Mouse (Mus musculus) CH12.LX (cell line): ENCODE data around the gene Rfxank. TPM values are rescaled to one million over a fixed set of nuclear protein-coding genes. Genes with fewer than 3 reads are reported as not detected.
A peak's percentile ranks its signal among the peaks of the same experiment; 100 is the strongest.

ENCODE experiments used
- DNase-seq: peaks from one replicate; pipeline ENCODE4 v3.0.0-alpha.2; 2013; ENCODE audit errors: extremely low read depth
- H3K27ac ChIP-seq: 2 replicates; pipeline ENCODE4 v1.5.1; 2012; ENCODE audit warnings: low read depth, mild to moderate bottlenecking, control low read depth, moderate library complexity; ENCODE audit not compliant: insufficient read depth
- H3K27me3 ChIP-seq: replicated peaks from 2 replicates; pipeline ENCODE3; 2012; ENCODE audit warnings: inconsistent platforms
- H3K36me3 ChIP-seq, 2 experiments: replicated peaks in 1 of 2; 2 replicates each; pipeline versions ENCODE3 to v1.6.1; 2012; ENCODE audit warnings: inconsistent platforms in 1 of 2, low read length in 1 of 2, mild to moderate bottlenecking in 1 of 2, mixed read lengths in 1 of 2, moderate library complexity in 1 of 2; ENCODE audit not compliant: control insufficient read depth in 1 of 2, insufficient read depth in 1 of 2
- H3K4me1 ChIP-seq, 2 experiments: 2 replicates each; pipeline ENCODE4 v1.6.1; 2012; ENCODE audit warnings: inconsistent platforms in 1 of 2, moderate library complexity in 1 of 2; ENCODE audit not compliant: insufficient read depth in 2 of 2, control insufficient read depth in 1 of 2
- H3K4me2 ChIP-seq: 2 replicates; pipeline ENCODE4 v1.6.1; 2012; ENCODE audit warnings: low read depth, mild to moderate bottlenecking, control low read depth; ENCODE audit not compliant: poor library complexity, insufficient read depth, severe bottlenecking
- H3K4me3 ChIP-seq, 3 experiments: fragments of 150-350 bp in 1 of 3; sonication (generic) in 1 of 3; replicated peaks in 1 of 3; 2 replicates each; pipeline versions ENCODE3 to v1.5.1; 2011 to 2012; ENCODE audit warnings: low read depth in 2 of 3, low read length in 2 of 3, mild to moderate bottlenecking in 2 of 3, moderate library complexity in 2 of 3, control low read depth in 1 of 3, improper control_type of control experiment in 1 of 3, inconsistent platforms in 1 of 3, mixed read lengths in 1 of 3; ENCODE audit not compliant: poor library complexity in 1 of 3
- H3K79me2 ChIP-seq: replicated peaks from 2 replicates; pipeline ENCODE4 v1.6.1; 2012; ENCODE audit warnings: mild to moderate bottlenecking, moderate library complexity; ENCODE audit not compliant: control insufficient read depth, poor library complexity, insufficient read depth, severe bottlenecking; ENCODE audit errors: extremely low read depth
- H3K9ac ChIP-seq: 2 replicates; pipeline ENCODE4 v1.6.1; 2012; ENCODE audit warnings: low read depth, mild to moderate bottlenecking, control low read depth, moderate library complexity; ENCODE audit not compliant: insufficient read depth
- H3K9me3 ChIP-seq: replicated peaks from 2 replicates; pipeline ENCODE3; 2012; ENCODE audit warnings: low read length, inconsistent platforms, mixed read lengths
- BHLHE40 ChIP-seq: IDR thresholded peaks from 2 replicates; pipeline ENCODE4 v1.6.1; 2011; ENCODE audit warnings: mild to moderate bottlenecking, low read depth, low read length, improper control_type of control experiment
- CHD1 ChIP-seq: IDR thresholded peaks from 2 replicates; pipeline ENCODE4 v1.6.1; 2012; ENCODE audit warnings: low read depth, low read length, improper control_type of control experiment, inconsistent platforms
- CHD2 ChIP-seq: IDR thresholded peaks from 2 replicates; pipeline ENCODE4 v1.6.1; 2011; ENCODE audit warnings: low read length, improper control_type of control experiment
- CTCF ChIP-seq, 2 experiments: IDR thresholded peaks in 1 of 2; conservative IDR thresholded peaks in 1 of 2; 2 replicates each; pipeline ENCODE4 v1.5.1; 2011 to 2012; ENCODE audit warnings: low read depth in 2 of 2, low read length in 2 of 2, improper control_type of control experiment in 1 of 2, inconsistent platforms in 1 of 2, mild to moderate bottlenecking in 1 of 2, moderate library complexity in 1 of 2
- E2F4 ChIP-seq: IDR thresholded peaks from 2 replicates; pipeline ENCODE4 v1.6.1; 2011; ENCODE audit warnings: low read depth, low read length, improper control_type of control experiment; ENCODE audit not compliant: insufficient replicate concordance
- ELF1 ChIP-seq: IDR thresholded peaks from 2 replicates; pipeline ENCODE4 v1.6.1; 2014; ENCODE audit warnings: low read depth, mild to moderate bottlenecking, inconsistent platforms, low read length, improper control_type of control experiment
- EP300 ChIP-seq: IDR thresholded peaks from 2 replicates; pipeline ENCODE4 v1.6.1; 2011; ENCODE audit warnings: low read length, improper control_type of control experiment
- ETS1 ChIP-seq: conservative IDR thresholded peaks from 2 replicates; pipeline ENCODE4 v1.6.1; 2012; ENCODE audit warnings: low read depth, mild to moderate bottlenecking, inconsistent platforms, low read length, improper control_type of control experiment, moderate library complexity
- GABPA ChIP-seq: IDR thresholded peaks from 2 replicates; pipeline ENCODE4 v1.6.1; 2012; ENCODE audit warnings: low read depth, low read length, improper control_type of control experiment, inconsistent platforms; ENCODE audit not compliant: insufficient replicate concordance
- HCFC1 ChIP-seq: IDR thresholded peaks from 2 replicates; pipeline ENCODE4 v1.6.1; 2012; ENCODE audit warnings: low read depth, mild to moderate bottlenecking, inconsistent platforms, low read length, improper control_type of control experiment
- IRF4 ChIP-seq: IDR thresholded peaks from 2 replicates; pipeline ENCODE4 v1.6.1; 2014; ENCODE audit warnings: low read depth, mild to moderate bottlenecking, inconsistent platforms, low read length, improper control_type of control experiment
- JUN ChIP-seq: IDR thresholded peaks from 2 replicates; pipeline ENCODE4 v1.6.1; 2011; ENCODE audit warnings: low read depth, mild to moderate bottlenecking, low read length, improper control_type of control experiment, moderate library complexity; ENCODE audit not compliant: insufficient read depth
- JUND ChIP-seq: conservative IDR thresholded peaks from 2 replicates; pipeline ENCODE4 v1.6.1; 2011; ENCODE audit warnings: low read depth, low read length, improper control_type of control experiment
- KAT2A ChIP-seq: IDR thresholded peaks from 2 replicates; pipeline ENCODE4 v1.6.1; 2012; ENCODE audit warnings: low read length, improper control_type of control experiment, inconsistent platforms; ENCODE audit not compliant: insufficient replicate concordance
- MAFK ChIP-seq: IDR thresholded peaks from 2 replicates; pipeline ENCODE4 v1.6.1; 2011; ENCODE audit warnings: low read length, improper control_type of control experiment; ENCODE audit not compliant: insufficient replicate concordance
- MAX ChIP-seq: IDR thresholded peaks from 2 replicates; pipeline ENCODE4 v1.6.1; 2011; ENCODE audit warnings: low read length, improper control_type of control experiment
- MAZ ChIP-seq: IDR thresholded peaks from 2 replicates; pipeline ENCODE4 v1.6.1; 2012; ENCODE audit warnings: low read depth, mild to moderate bottlenecking, inconsistent platforms, low read length, improper control_type of control experiment, moderate library complexity
- MEF2A ChIP-seq: IDR thresholded peaks from 2 replicates; pipeline ENCODE4 v1.6.1; 2014; ENCODE audit warnings: low read depth, mild to moderate bottlenecking, inconsistent platforms, low read length, improper control_type of control experiment, borderline replicate concordance
- MXI1 ChIP-seq: IDR thresholded peaks from 2 replicates; pipeline ENCODE4 v1.6.1; 2011; ENCODE audit warnings: mild to moderate bottlenecking, low read depth, low read length, improper control_type of control experiment
- MYC ChIP-seq: IDR thresholded peaks from 2 replicates; pipeline ENCODE4 v1.6.1; 2011; ENCODE audit warnings: low read depth, mild to moderate bottlenecking, improper control_type of control experiment, low read length
- NELFE ChIP-seq: IDR thresholded peaks from 2 replicates; pipeline ENCODE4 v1.6.1; 2011; ENCODE audit warnings: low read depth, low read length, improper control_type of control experiment
- NRF1 ChIP-seq: IDR thresholded peaks from 2 replicates; pipeline ENCODE4 v1.6.1; 2014; ENCODE audit warnings: low read depth, mild to moderate bottlenecking, inconsistent platforms, low read length, improper control_type of control experiment, moderate library complexity
- PAX5 ChIP-seq: IDR thresholded peaks from 2 replicates; pipeline ENCODE4 v1.6.1; 2012; ENCODE audit warnings: low read length, inconsistent platforms, mixed read lengths
- POLR2A ChIP-seq: IDR thresholded peaks from 2 replicates; pipeline ENCODE4 v1.6.1; 2011; ENCODE audit warnings: low read depth, mild to moderate bottlenecking, improper control_type of control experiment, low read length
- POLR2AphosphoS2 ChIP-seq: IDR thresholded peaks from 2 replicates; pipeline ENCODE4 v1.6.1; 2011; ENCODE audit warnings: low read depth, low read length, improper control_type of control experiment
- RAD21 ChIP-seq: IDR thresholded peaks from 2 replicates; pipeline ENCODE4 v1.6.1; 2011; ENCODE audit warnings: low read depth, mild to moderate bottlenecking, low read length, improper control_type of control experiment, moderate library complexity
- RCOR1 ChIP-seq: conservative IDR thresholded peaks from 2 replicates; pipeline ENCODE4 v1.6.1; 2012; ENCODE audit warnings: low read depth, mild to moderate bottlenecking, inconsistent platforms, low read length, improper control_type of control experiment
- SIN3A ChIP-seq: IDR thresholded peaks from 2 replicates; pipeline ENCODE4 v1.6.1; 2012; ENCODE audit warnings: low read length, improper control_type of control experiment, inconsistent platforms
- SMC3 ChIP-seq: IDR thresholded peaks from 2 replicates; pipeline ENCODE4 v1.6.1; 2011; ENCODE audit warnings: low read depth, low read length, improper control_type of control experiment
- TBP ChIP-seq: conservative IDR thresholded peaks from 2 replicates; pipeline ENCODE4 v1.6.1; 2011; ENCODE audit warnings: low read depth, low read length, improper control_type of control experiment
- TCF12 ChIP-seq: IDR thresholded peaks from 2 replicates; pipeline ENCODE4 v1.6.1; 2014; ENCODE audit warnings: low read depth, mild to moderate bottlenecking, inconsistent platforms, low read length, improper control_type of control experiment
- UBTF ChIP-seq: IDR thresholded peaks from 2 replicates; pipeline ENCODE4 v1.6.1; 2012; ENCODE audit warnings: low read depth, mild to moderate bottlenecking, inconsistent platforms, low read length, improper control_type of control experiment, moderate library complexity
- USF1 ChIP-seq: IDR thresholded peaks from 2 replicates; pipeline ENCODE4 v1.6.1; 2014; ENCODE audit warnings: low read depth, mild to moderate bottlenecking, inconsistent platforms, low read length, improper control_type of control experiment
- USF2 ChIP-seq: conservative IDR thresholded peaks from 2 replicates; pipeline ENCODE4 v1.6.1; 2011; ENCODE audit warnings: low read depth, low read length, improper control_type of control experiment
- ZC3H11A ChIP-seq: IDR thresholded peaks from 2 replicates; pipeline ENCODE4 v1.6.1; 2012; ENCODE audit warnings: low read depth, mild to moderate bottlenecking, inconsistent platforms, low read length, improper control_type of control experiment
- ZKSCAN1 ChIP-seq: IDR thresholded peaks from 2 replicates; pipeline ENCODE4 v1.6.1; 2012; ENCODE audit warnings: low read depth, inconsistent platforms, low read length, improper control_type of control experiment, borderline replicate concordance
- ZMIZ1 ChIP-seq: IDR thresholded peaks from 2 replicates; pipeline ENCODE4 v1.6.1; 2012; ENCODE audit warnings: low read depth, mild to moderate bottlenecking, inconsistent platforms, low read length, improper control_type of control experiment
- ZNF384 ChIP-seq: IDR thresholded peaks from 2 replicates; pipeline ENCODE4 v1.6.1; 2012; ENCODE audit warnings: low read depth, low read length, improper control_type of control experiment, inconsistent platforms
- dilution Hi-C: fragments of 300-500 bp; cut with MboI; formaldehyde crosslinking; loops from 2 replicates; pipeline ENCODE4 v1.14.3; 2020; ENCODE audit warnings: low sequenced_read_pairs; ENCODE audit not compliant: extremely low pct_unique_long_range_greater_than_20kb, extremely low pct_ligation_motif_present
- in situ Hi-C: fragments of 300-500 bp; cut with MboI; formaldehyde crosslinking; loops from 3 replicates; pipeline ENCODE4 v1.14.3; 2019; ENCODE audit warnings: low sequenced_read_pairs, low pct_ligation_motif_present, low pct_unique_long_range_greater_than_20kb, mixed read lengths
- polyA plus RNA-seq: library from polyadenylated mRNA; unstranded; fragments of >175 nt; gene quantifications from 2 replicates; pipeline ENCODE4 v1.2.1, GENCODE M21; 2012; ENCODE audit warnings: low read depth; ENCODE audit not compliant: insufficient read length
- total RNA-seq, 2 experiments: library from RNA; depleted of rRNA; stranded (reverse); fragments of 300-350 nt in 1 of 2; fragments of >200 nt in 1 of 2; gene quantifications; 2 replicates each; pipeline ENCODE4 v1.2.3; 2012 to 2014

The Rfxank gene
- total and polyA plus RNA-seq, 3 experiments, result 12.3 to 17.2 (median 13.4) TPM

GRCm38 (mm10) chr8:70152537-70153257 lies 13.7 kb upstream of the Rfxank start:
- Histone ChIP-seq H3K36me3 (peaks cover 25 to 31% of the 10 kb centered on the region in 2 experiments), H3K27me3 (no peaks in the 10 kb centered on the region), H3K79me2 (peaks cover 51% of the 10 kb centered on the region), H3K9ac (peak overlapping the region; percentile 92), H3K4me2 (peak overlapping the region; percentile 64), H3K9me3 (peaks cover 5% of the 10 kb centered on the region), H3K4me3 (peak overlapping the region; percentile 66 to 90 (median 68)), H3K4me1 (peaks cover 41 to 59% of the 10 kb centered on the region in 2 experiments), H3K27ac (peak overlapping the region; percentile 76)
- in situ Hi-C loops (no loop called here), dilution Hi-C loops (no loop called here)
- TF ChIP-seq ZKSCAN1 (no peak), ETS1 (peak; percentile 46; the same call in 1 of the 2 replicates), TCF12 (peak; percentile 98), USF1 (no peak), MAX (peak; percentile 55), PAX5 (no peak), JUN (no peak), ELF1 (0 out of 2 replicates have a peak, but pooled peaks have one; percentile 45), BHLHE40 (no peak), HCFC1 (peak; percentile 28; the same call in 1 of the 2 replicates), MXI1 (peak; percentile 80), CHD2 (peak; percentile 32; the same call in 1 of the 2 replicates), ZC3H11A (no peak), RAD21 (no peak), SMC3 (no peak), CHD1 (0 out of 2 replicates have a peak, but pooled peaks have one; percentile 51), RCOR1 (no peak), USF2 (no peak), E2F4 (peak; percentile 94; the same call in 1 of the 2 replicates), MAFK (no peak), MYC (0 out of 2 replicates have a peak, but pooled peaks have one; percentile 36), MAZ (peak; percentile 49; the same call in 1 of the 2 replicates), EP300 (no peak), ZMIZ1 (peak; percentile 99), JUND (no peak), POLR2AphosphoS2 (peak; percentile 96; the same call in 1 of the 2 replicates), UBTF (no peak), POLR2A (peak; percentile 99), ZNF384 (no peak), SIN3A (peak; percentile 63), TBP (peak; percentile 94), KAT2A (0 out of 2 replicates have a peak, but pooled peaks have one; percentile 30), IRF4 (peak; percentile 72), GABPA (no peak), NELFE (peak; percentile 99), MEF2A (peak; percentile 60; the same call in 1 of the 2 replicates), NRF1 (peak; percentile 74), CTCF (conservative IDR thresholded peaks at IDR 0.05 in 1 of 2, IDR thresholded peaks at IDR 0.05 in 1 of 2; ENCODE audit: low read depth in 2 of 2, low read length in 2 of 2) (no peak)
- peak; percentile 96 for DNase-seq
